Mouse (Mus musculus): ENCODE data around the gene Sgcd. TPM values are rescaled to one million over a fixed set of nuclear protein-coding genes. Genes with fewer than 3 reads are reported as not detected.
"Not testable (repeated sequence)": the region's sequence is repeated elsewhere in the genome, so short reads cannot be mapped to it uniquely, and the experiment has no call there.

Sgcd gene
- total and polyA plus RNA-seq, 2 experiments from 2014 or later = 2.5 to 25.4 TPM

GRCm38 (mm10) chr11:47473493-47474230, 515.1 kb downstream of the Sgcd start:
- Histone ChIP-seq H3K9ac (no peak overlapping the region), H3K27ac (ENCODE audit: low read depth, low read length) (no peak overlapping the region), H3K9me3 (ENCODE audit: low read length) (no peaks in the 10 kb centered on the region), H3K27me3 (ENCODE audit: insufficient read depth, low read length) (no peaks in the 10 kb centered on the region), H3K4me1 (ENCODE audit: insufficient read depth) (no peaks in the 10 kb centered on the region), H3K4me2 (ENCODE audit: low read depth) (no peak overlapping the region), H3K36me3 (ENCODE audit: insufficient read depth) (no peaks in the 10 kb centered on the region), H3K4me3 (ENCODE audit: low read depth, low read length) (no peak overlapping the region)
- WGBS = 32% methylated on average over 1 of the region's 1 CpGs
- DNase-seq = peak; percentile 4
- ATAC-seq = peak; percentile 14; the same call in 1 of the 2 replicates
- no peak for TF ChIP-seq CTCF (IDR thresholded peaks at IDR 0.05; ENCODE audit: low read depth)

- H3K4me1 ChIP-seq (ENCODE audit: insufficient read depth); H3K4me2 ChIP-seq (ENCODE audit: low read depth); H3K27ac ChIP-seq (ENCODE audit: low read depth, low read length); DNase-seq; H3K36me3 ChIP-seq (ENCODE audit: insufficient read depth); H3K9me3 ChIP-seq (ENCODE audit: low read length); H3K4me3 ChIP-seq (ENCODE audit: low read depth, low read length); H3K27me3 ChIP-seq (ENCODE audit: insufficient read depth, low read length); H3K9ac ChIP-seq; ATAC-seq: not testable (repeated sequence)
Observed at GRCm38 (mm10) chr11:47460700-47461099, 528.1 kb downstream of the Sgcd start.

GRCm38 (mm10) chr11:47460149-47460548, 528.6 kb downstream of the Sgcd start:
- DNase-seq (no peak), ATAC-seq (no peak)
- Histone ChIP-seq H3K4me1 (ENCODE audit: insufficient read depth) (no peaks in the 10 kb centered on the region), H3K9ac (no peak overlapping the region), H3K27me3 (ENCODE audit: insufficient read depth, low read length) (no peaks in the 10 kb centered on the region), H3K4me3 (ENCODE audit: low read depth, low read length) (no peak overlapping the region), H3K27ac (ENCODE audit: low read depth, low read length) (no peak overlapping the region), H3K4me2 (ENCODE audit: low read depth) (no peak overlapping the region), H3K9me3 (ENCODE audit: low read length) (no peaks in the 10 kb centered on the region), H3K36me3 (ENCODE audit: insufficient read depth) (no peaks in the 10 kb centered on the region)
- no peak for TF ChIP-seq CTCF (IDR thresholded peaks at IDR 0.05; ENCODE audit: low read depth)
- WGBS = 66% methylated on average over 2 of the region's 2 CpGs

GRCm38 (mm10) chr11:47459214-47459613, 529.6 kb downstream of the Sgcd start:
- no peak overlapping the region for H3K9ac ChIP-seq
- H3K9me3 ChIP-seq (ENCODE audit: low read length) = no peaks in the 10 kb centered on the region
- H3K4me1 ChIP-seq (ENCODE audit: insufficient read depth) = no peaks in the 10 kb centered on the region
- no peaks in the 10 kb centered on the region for H3K36me3 ChIP-seq (ENCODE audit: insufficient read depth)
- no peak overlapping the region for H3K4me3 ChIP-seq (ENCODE audit: low read depth, low read length)
- peak; percentile 18 for DNase-seq
- no peaks in the 10 kb centered on the region for H3K27me3 ChIP-seq (ENCODE audit: insufficient read depth, low read length)
- 8% methylated on average over 3 of the region's 3 CpGs for WGBS
- H3K4me2 ChIP-seq (ENCODE audit: low read depth) = no peak overlapping the region
- no peak for TF ChIP-seq CTCF (IDR thresholded peaks at IDR 0.05; ENCODE audit: low read depth)
- ATAC-seq = peak; percentile 84
- H3K27ac ChIP-seq (ENCODE audit: low read depth, low read length) = no peak overlapping the region

- TF ChIP-seq CTCF (IDR thresholded peaks at IDR 0.05; ENCODE audit: low read depth) = no peak
- DNase-seq = no peak
- no peaks in the 10 kb centered on the region for H3K27me3 ChIP-seq (ENCODE audit: insufficient read depth, low read length)
- H3K9ac ChIP-seq = no peak overlapping the region
- no peaks in the 10 kb centered on the region for H3K9me3 ChIP-seq (ENCODE audit: low read length)
- WGBS = 56% methylated on average over 2 of the region's 2 CpGs
- H3K4me2 ChIP-seq (ENCODE audit: low read depth) = no peak overlapping the region
- ATAC-seq = no peak
- no peak overlapping the region for H3K4me3 ChIP-seq (ENCODE audit: low read depth, low read length)
- no peaks in the 10 kb centered on the region for H3K36me3 ChIP-seq (ENCODE audit: insufficient read depth)
- no peaks in the 10 kb centered on the region for H3K4me1 ChIP-seq (ENCODE audit: insufficient read depth)
- no peak overlapping the region for H3K27ac ChIP-seq (ENCODE audit: low read depth, low read length)
Observed at GRCm38 (mm10) chr11:47447790-47448189, 541.0 kb downstream of the Sgcd start.

GRCm38 (mm10) chr11:47446337-47446736, 542.4 kb downstream of the Sgcd start:
- Histone ChIP-seq H3K4me2 (ENCODE audit: low read depth) (no peak overlapping the region), H3K27ac (ENCODE audit: low read depth, low read length) (no peak overlapping the region), H3K4me1 (ENCODE audit: insufficient read depth) (no peaks in the 10 kb centered on the region), H3K9me3 (ENCODE audit: low read length) (no peaks in the 10 kb centered on the region), H3K9ac (no peak overlapping the region), H3K4me3 (ENCODE audit: low read depth, low read length) (no peak overlapping the region), H3K36me3 (ENCODE audit: insufficient read depth) (no peaks in the 10 kb centered on the region), H3K27me3 (ENCODE audit: insufficient read depth, low read length) (no peaks in the 10 kb centered on the region)
- DNase-seq (no peak), ATAC-seq (no peak)
- TF ChIP-seq CTCF (IDR thresholded peaks at IDR 0.05; ENCODE audit: low read depth) = no peak
- 90% methylated on average over 3 of the region's 3 CpGs for WGBS

GRCm38 (mm10) chr11:47445683-47446082, 543.1 kb downstream of the Sgcd start:
- no peak for TF ChIP-seq CTCF (IDR thresholded peaks at IDR 0.05; ENCODE audit: low read depth)
- Histone ChIP-seq H3K4me1 (ENCODE audit: insufficient read depth) (no peaks in the 10 kb centered on the region), H3K36me3 (ENCODE audit: insufficient read depth) (no peaks in the 10 kb centered on the region), H3K4me2 (ENCODE audit: low read depth) (no peak overlapping the region), H3K9me3 (ENCODE audit: low read length) (no peaks in the 10 kb centered on the region), H3K9ac (no peak overlapping the region), H3K27me3 (ENCODE audit: insufficient read depth, low read length) (no peaks in the 10 kb centered on the region), H3K27ac (ENCODE audit: low read depth, low read length) (no peak overlapping the region), H3K4me3 (ENCODE audit: low read depth, low read length) (no peak overlapping the region)
- no peak for ATAC-seq
- 86% methylated on average over 2 of the region's 2 CpGs for WGBS
- no peak for DNase-seq
